15 mouse cellular contexts compared by ENCODE assay signal in the genomic region with DNA sequence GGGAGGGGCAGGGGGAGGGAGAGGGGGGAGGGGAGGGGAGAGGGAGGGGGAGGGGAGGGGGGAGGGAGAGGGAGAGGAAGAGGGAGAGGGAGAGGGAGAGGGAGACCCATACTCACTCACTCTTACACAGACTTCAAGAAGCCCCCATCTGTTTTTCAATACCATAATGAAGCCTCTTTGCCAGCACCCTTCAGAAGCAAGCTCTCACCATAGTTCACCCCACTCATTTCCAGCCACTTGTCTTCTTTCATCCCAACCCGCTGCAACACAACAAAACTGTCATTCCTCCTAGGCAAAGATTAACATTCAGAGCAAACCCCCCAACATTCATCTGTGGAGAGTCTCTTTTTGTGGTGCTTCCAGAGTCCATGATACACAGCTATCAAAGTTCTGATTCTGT.
DNase-seq lines count a peak whose midpoint lies in the region; ATAC-seq and TF ChIP-seq lines count a peak whose summit lies in the region.
"Had no signal": no experiment of that assay in that cellular context is flagged by ENCODE, and none has a peak within 500 bp of the region (broad histone marks: within the 10 kb centered on the region; RNA-seq: fewer than 3 reads in every experiment).

No protein-coding gene starts in this region.

- peak overlapping the region; percentile 6; the same call in 1 of the 2 replicates for H3K4me2 ChIP-seq in forebrain, embryonic 12.5 days
- no peak overlapping the region for H3K4me2 ChIP-seq in forebrain, postnatal 0 days (ENCODE audit: low read depth)
- no peak overlapping the region for H3K4me2 ChIP-seq in hindbrain, embryonic 16.5 days (ENCODE audit: low read length)
- no peak overlapping the region for H3K4me2 ChIP-seq in midbrain, embryonic 12.5 days (replicated peaks)
- no peak overlapping the region for H3K4me2 ChIP-seq in midbrain, embryonic 16.5 days (ENCODE audit: low read length)
- peak overlapping the region; percentile 17 for H3K4me2 ChIP-seq in limb, embryonic 13.5 days (replicated peaks)
- H3K4me2 ChIP-seq: liver, embryonic 11.5 days; lung, embryonic 14.5 days; neural tube, embryonic 12.5 days had no signal

- no peak overlapping the region for H3K4me3 ChIP-seq in forebrain, embryonic 12.5 days (replicated peaks)
- H3K4me3 ChIP-seq in forebrain, postnatal 0 days (ENCODE audit: low read depth, low read length): no peak overlapping the region
- H3K4me3 ChIP-seq in hindbrain, embryonic 10.5 days: no peak overlapping the region
- H3K4me3 ChIP-seq in hindbrain, embryonic 16.5 days (ENCODE audit: low read length): no peak overlapping the region
- no peak overlapping the region for H3K4me3 ChIP-seq in midbrain, embryonic 12.5 days
- no peak overlapping the region for H3K4me3 ChIP-seq in midbrain, embryonic 16.5 days (ENCODE audit: low read depth, low read length)
- H3K4me3 ChIP-seq in limb, embryonic 13.5 days: no peak overlapping the region
- H3K4me3 ChIP-seq: embryonic facial prominence, embryonic 13.5 days; neural tube, embryonic 12.5 days had no signal

- H3K4me1 ChIP-seq in forebrain, embryonic 12.5 days: peaks cover 40% of the 10 kb centered on the region
- H3K4me1 ChIP-seq in forebrain, postnatal 0 days (ENCODE audit: insufficient read depth): peaks cover 18% of the 10 kb centered on the region
- H3K4me1 ChIP-seq in hindbrain, embryonic 10.5 days (replicated peaks): peaks cover 42% of the 10 kb centered on the region
- peaks cover 23% of the 10 kb centered on the region for H3K4me1 ChIP-seq in hindbrain, embryonic 16.5 days (ENCODE audit: control insufficient read depth, insufficient read depth, low read depth, low read length)
- H3K4me1 ChIP-seq in midbrain, embryonic 12.5 days: peaks cover 36% of the 10 kb centered on the region
- peaks cover 16% of the 10 kb centered on the region for H3K4me1 ChIP-seq in midbrain, embryonic 16.5 days (ENCODE audit: control insufficient read depth, insufficient read depth, low read length)
- H3K4me1 ChIP-seq in limb, embryonic 13.5 days: peaks cover 20% of the 10 kb centered on the region

- H3K27me3 ChIP-seq in forebrain, embryonic 12.5 days: peaks cover 18% of the 10 kb centered on the region
- H3K27me3 ChIP-seq in forebrain, postnatal 0 days (ENCODE audit: insufficient read depth, low read length): no peaks in the 10 kb centered on the region
- H3K27me3 ChIP-seq in hindbrain, embryonic 10.5 days (ENCODE audit: insufficient read depth, poor library complexity, severe bottlenecking): no peaks in the 10 kb centered on the region
- H3K27me3 ChIP-seq in hindbrain, embryonic 16.5 days (replicated peaks; ENCODE audit: control insufficient read depth, insufficient read depth, low read length): no peaks in the 10 kb centered on the region
- peaks cover 19% of the 10 kb centered on the region for H3K27me3 ChIP-seq in midbrain, embryonic 12.5 days
- no peaks in the 10 kb centered on the region for H3K27me3 ChIP-seq in midbrain, embryonic 16.5 days (ENCODE audit: control insufficient read depth, insufficient read depth, low read depth, low read length)
- H3K27me3 ChIP-seq in limb, embryonic 13.5 days: no peaks in the 10 kb centered on the region
- H3K27me3 ChIP-seq: embryonic facial prominence, embryonic 13.5 days; neural tube, embryonic 12.5 days; Patski had no signal

- intact Hi-C loops in left cerebral cortex, postnatal 25 days (cut with DNase I): loop anchor here (10.0 kb wide), 1 partner anchor 694 kb away; no protein-coding TSS in a partner anchor

- H3K27ac ChIP-seq in forebrain, embryonic 12.5 days: peak overlapping the region; percentile 59; the same call in 1 of the 2 replicates
- H3K27ac ChIP-seq in forebrain, postnatal 0 days (ENCODE audit: low read depth, low read length): no peak overlapping the region
- peak overlapping the region; percentile 13; the same call in 1 of the 2 replicates for H3K27ac ChIP-seq in hindbrain, embryonic 10.5 days
- H3K27ac ChIP-seq in hindbrain, embryonic 16.5 days (ENCODE audit: low read depth, low read length): no peak overlapping the region
- H3K27ac ChIP-seq in midbrain, embryonic 12.5 days (replicated peaks): no peak overlapping the region
- H3K27ac ChIP-seq in midbrain, embryonic 16.5 days (ENCODE audit: low read length): no peak overlapping the region
- peak overlapping the region; percentile 44; the same call in 1 of the 2 replicates for H3K27ac ChIP-seq in limb, embryonic 13.5 days
- H3K27ac ChIP-seq: embryonic facial prominence, embryonic 13.5 days; neural tube, embryonic 12.5 days had no signal

- 32% methylated on average over 1 of the region's 1 CpGs for WGBS in forebrain, embryonic 12.5 days
- 13% methylated on average over 1 of the region's 1 CpGs for WGBS in forebrain, postnatal 0 days
- 69% methylated on average over 1 of the region's 1 CpGs for WGBS in hindbrain, embryonic 10.5 days
- WGBS in hindbrain, embryonic 16.5 days: 38% methylated on average over 1 of the region's 1 CpGs
- 61% methylated on average over 1 of the region's 1 CpGs for WGBS in midbrain, embryonic 12.5 days
- WGBS in midbrain, embryonic 16.5 days: 56% methylated on average over 1 of the region's 1 CpGs
- 71% methylated on average over 1 of the region's 1 CpGs for WGBS in limb, embryonic 13.5 days

- TF ChIP-seq CTCF in forebrain, postnatal 0 days (IDR thresholded peaks at IDR 0.05; ENCODE audit: low read depth): no peak

- ATAC-seq in forebrain, embryonic 12.5 days (ENCODE audit: low FRiP score): no peak
- ATAC-seq in forebrain, postnatal 0 days: no peak
- no peak for ATAC-seq in hindbrain, embryonic 16.5 days
- peak; percentile 19; the same call in 1 of the 2 replicates for ATAC-seq in midbrain, embryonic 12.5 days (ENCODE audit: low FRiP score, low read depth)
- ATAC-seq in midbrain, embryonic 16.5 days: no peak
- ATAC-seq in limb, embryonic 13.5 days (ENCODE audit: low FRiP score, low read depth): no peak
- ATAC-seq: CD4-positive, CD25-positive, alpha-beta regulatory T cell, adult 4 months; inflammation-experienced regulatory T-cells, adult 6 months; Patski had no signal

- H3K9ac ChIP-seq in forebrain, embryonic 12.5 days: no peak overlapping the region
- no peak overlapping the region for H3K9ac ChIP-seq in forebrain, postnatal 0 days
- H3K9ac ChIP-seq in hindbrain, embryonic 16.5 days (ENCODE audit: low read depth, low read length): no peak overlapping the region
- no peak overlapping the region for H3K9ac ChIP-seq in midbrain, embryonic 12.5 days (replicated peaks)
- H3K9ac ChIP-seq in midbrain, embryonic 16.5 days (ENCODE audit: low read depth, low read length): no peak overlapping the region
- H3K9ac ChIP-seq in limb, embryonic 13.5 days: no peak overlapping the region
- H3K9ac ChIP-seq: embryonic facial prominence, embryonic 13.5 days; lung, embryonic 14.5 days; neural tube, embryonic 12.5 days had no signal

- no peaks in the 10 kb centered on the region for H3K36me3 ChIP-seq in forebrain, embryonic 12.5 days (replicated peaks)
- no peaks in the 10 kb centered on the region for H3K36me3 ChIP-seq in forebrain, postnatal 0 days (ENCODE audit: insufficient read depth)
- H3K36me3 ChIP-seq in hindbrain, embryonic 10.5 days: no peaks in the 10 kb centered on the region
- H3K36me3 ChIP-seq in hindbrain, embryonic 16.5 days (ENCODE audit: control insufficient read depth, insufficient read depth, low read length): no peaks in the 10 kb centered on the region
- no peaks in the 10 kb centered on the region for H3K36me3 ChIP-seq in midbrain, embryonic 12.5 days
- no peaks in the 10 kb centered on the region for H3K36me3 ChIP-seq in midbrain, embryonic 16.5 days (ENCODE audit: control insufficient read depth, insufficient read depth, low read length)
- peaks cover 6% of the 10 kb centered on the region for H3K36me3 ChIP-seq in limb, embryonic 13.5 days
- H3K36me3 ChIP-seq: embryonic facial prominence, embryonic 13.5 days; neural tube, embryonic 12.5 days had no signal

- H3K9me3 ChIP-seq in forebrain, embryonic 12.5 days: no peaks in the 10 kb centered on the region
- no peaks in the 10 kb centered on the region for H3K9me3 ChIP-seq in forebrain, postnatal 0 days (ENCODE audit: low read length)
- H3K9me3 ChIP-seq in hindbrain, embryonic 10.5 days: no peaks in the 10 kb centered on the region
- H3K9me3 ChIP-seq in hindbrain, embryonic 16.5 days (ENCODE audit: control insufficient read depth, low read length): no peaks in the 10 kb centered on the region
- no peaks in the 10 kb centered on the region for H3K9me3 ChIP-seq in midbrain, embryonic 12.5 days
- H3K9me3 ChIP-seq in midbrain, embryonic 16.5 days (replicated peaks; ENCODE audit: control insufficient read depth, low read length, poor library complexity, severe bottlenecking): no peaks in the 10 kb centered on the region
- H3K9me3 ChIP-seq in limb, embryonic 13.5 days: no peaks in the 10 kb centered on the region
- H3K9me3 ChIP-seq: embryonic facial prominence, embryonic 13.5 days; neural tube, embryonic 12.5 days had no signal

- no peak for DNase-seq in forebrain, postnatal 0 days
- no peak for DNase-seq in hindbrain, embryonic 10.5 days (ENCODE audit: low spot score)
- DNase-seq in left cerebral cortex, postnatal 25 days (ENCODE audit: low spot score in 2 of 2): no peak

Comparison
In these comparisons a context has a peak if more than half of its experiments do, and no peak if none do; other contexts are left out.
1. H3K27ac ChIP-seq: peak in forebrain, embryonic 12.5 days (single experiment), hindbrain, embryonic 10.5 days (single experiment) and limb, embryonic 13.5 days (single experiment); none in forebrain, postnatal 0 days (single experiment), hindbrain, embryonic 16.5 days (single experiment), midbrain, embryonic 12.5 days (single experiment) and midbrain, embryonic 16.5 days (single experiment).
2. H3K4me2 ChIP-seq: peak in forebrain, embryonic 12.5 days (single experiment) and limb, embryonic 13.5 days (single experiment); none in forebrain, postnatal 0 days (single experiment), hindbrain, embryonic 16.5 days (single experiment), midbrain, embryonic 12.5 days (single experiment) and midbrain, embryonic 16.5 days (single experiment).